Mouse (Mus musculus): ENCODE data around the gene Slc9a6.

GRCm38 (mm10) chrX:56697199-56697780 lies 87.7 kb downstream of the Slc9a6 start:
- TF ChIP-seq GATA1 (IDR thresholded peaks at IDR 0.05; ENCODE audit: low read depth, low read length) = no peak
- TF ChIP-seq CTCF (IDR thresholded peaks at IDR 0.05 in 2 of 3, conservative IDR thresholded peaks at IDR 0.05 in 1 of 3; ENCODE audit: control insufficient read depth in 1 of 3, insufficient read depth in 1 of 3, low read depth in 2 of 3, low read length in 3 of 3, poor library complexity in 1 of 3, severe bottlenecking in 1 of 3) = no peak
- no peak for TF ChIP-seq ZMIZ1 (IDR thresholded peaks at IDR 0.05; ENCODE audit: low read depth, low read length)
- no peak for TF ChIP-seq MAX (IDR thresholded peaks at IDR 0.05; ENCODE audit: low read length)
- no peak for TF ChIP-seq ZNF384 (IDR thresholded peaks at IDR 0.05; ENCODE audit: low read depth, low read length)
